ENCODE assay signal across 27 mouse cellular contexts in the genomic region with DNA sequence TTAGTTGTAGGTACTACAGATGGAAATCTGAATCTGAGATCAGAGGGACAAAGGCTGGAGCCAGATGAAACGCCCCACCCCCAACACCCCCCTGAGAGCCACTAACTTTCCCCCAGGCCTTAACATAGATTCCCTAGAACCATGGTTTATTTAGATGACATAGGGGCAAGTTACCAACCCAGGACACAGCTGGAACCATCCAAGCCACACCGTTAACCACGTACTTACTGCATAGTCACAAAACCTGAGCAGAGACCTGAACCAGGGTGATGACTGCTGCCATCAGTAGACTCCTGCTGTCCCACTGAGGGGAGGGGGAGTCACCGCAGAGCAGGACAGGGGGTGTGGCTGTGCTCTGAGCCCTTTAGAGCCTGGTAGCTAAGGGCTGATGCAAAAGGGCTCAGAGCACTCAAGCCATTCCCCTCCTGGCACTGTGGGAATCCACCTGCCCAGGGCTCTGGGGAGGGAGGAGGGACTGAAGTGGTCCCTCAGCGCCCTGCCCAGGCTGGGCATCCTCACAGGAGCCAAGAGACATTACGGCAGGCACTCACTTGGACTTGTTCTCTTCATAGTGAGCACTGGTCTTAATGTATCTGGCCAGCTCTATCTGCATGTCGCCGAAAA. TPM values are rescaled to one million over a fixed set of nuclear protein-coding genes. Genes with fewer than 3 reads are reported as not detected.
DNase-seq lines count a peak whose midpoint lies in the region; ATAC-seq and TF ChIP-seq lines count a peak whose summit lies in the region.
"Had no signal": no experiment of that assay in that cellular context is flagged by ENCODE, and none has a peak within 500 bp of the region (broad histone marks: within the 10 kb centered on the region; RNA-seq: fewer than 3 reads in every experiment).

No protein-coding gene starts in this region.

- TF ChIP-seq RAD21 in CH12.LX (IDR thresholded peaks at IDR 0.05; ENCODE audit: low read depth, low read length): no peak

- WGBS in heart, embryonic 11.5 days (ENCODE audit: insufficient replicate concordance): 65% methylated on average over 8 of the region's 8 CpGs
- WGBS in midbrain, embryonic 11.5 days: 65% methylated on average over 8 of the region's 8 CpGs
- WGBS in midbrain, embryonic 13.5 days: 71% methylated on average over 8 of the region's 8 CpGs
- 72% methylated on average over 8 of the region's 8 CpGs for WGBS in neural tube, embryonic 11.5 days
- 69% methylated on average over 8 of the region's 8 CpGs for WGBS in kidney, embryonic 14.5 days

- TF ChIP-seq POLR2A in CH12.LX (IDR thresholded peaks at IDR 0.05; ENCODE audit: low read depth, low read length): no peak

- no peak for DNase-seq in heart, postnatal 4 days
- DNase-seq in midbrain, embryonic 11.5 days (ENCODE audit: low spot score, missing footprints): peak; percentile 28
- peak; percentile 6 for DNase-seq in neural tube, embryonic 11.5 days (ENCODE audit: low spot score)
- no peak for DNase-seq in neural tube, embryonic 10.5 days (ENCODE audit: extremely low spot score, low spot score)
- peak; percentile 86 for DNase-seq in CH12.LX (ENCODE audit: extremely low read depth)
- DNase-seq: adrenal gland, adult 2 months; adrenal gland, postnatal 25 days; B cell, adult 2 months; cerebellum, adult 11 months; cerebellum, adult 18-20 months; cerebellum, adult 8-10 months; cerebellum, adult 9-11 months; cerebellum, postnatal 14 days; cerebellum, postnatal 36 days; embryo, embryonic 11 days had no signal

- H3K4me2 ChIP-seq in heart, embryonic 11.5 days: no peak overlapping the region
- H3K4me2 ChIP-seq in midbrain, embryonic 11.5 days: no peak overlapping the region
- H3K4me2 ChIP-seq in midbrain, embryonic 13.5 days (replicated peaks): no peak overlapping the region
- H3K4me2 ChIP-seq in neural tube, embryonic 11.5 days (ENCODE audit: low read depth): no peak overlapping the region
- no peak overlapping the region for H3K4me2 ChIP-seq in CH12.LX (ENCODE audit: insufficient read depth, low read depth, poor library complexity, severe bottlenecking)
- no peak overlapping the region for H3K4me2 ChIP-seq in kidney, embryonic 14.5 days (replicated peaks; ENCODE audit: low read depth, low read length)
- H3K4me2 ChIP-seq: embryonic facial prominence, embryonic 13.5 days; embryonic facial prominence, embryonic 15.5 days; forebrain, embryonic 12.5 days had no signal

- no peak overlapping the region for H3K4me3 ChIP-seq in heart, embryonic 11.5 days (ENCODE audit: low read depth, low read length)
- no peak overlapping the region for H3K4me3 ChIP-seq in midbrain, embryonic 11.5 days (ENCODE audit: low read depth, low read length)
- no peak overlapping the region for H3K4me3 ChIP-seq in midbrain, embryonic 13.5 days (replicated peaks)
- no peak overlapping the region for H3K4me3 ChIP-seq in neural tube, embryonic 11.5 days (ENCODE audit: low read depth, low read length)
- peak overlapping the region in 1 of 3 experiments; percentile 2 for H3K4me3 ChIP-seq in CH12.LX (replicated peaks in 1 of 3; ENCODE audit: low read depth in 2 of 3, low read length in 2 of 3, poor library complexity in 1 of 3)
- no peak overlapping the region for H3K4me3 ChIP-seq in kidney, embryonic 14.5 days (ENCODE audit: low read length)
- H3K4me3 ChIP-seq: embryonic facial prominence, embryonic 13.5 days; embryonic facial prominence, embryonic 15.5 days; erythroblast, embryonic 14.5 days; forebrain, embryonic 10.5 days; forebrain, embryonic 12.5 days had no signal

- no peak for TF ChIP-seq CTCF in CH12.LX (conservative IDR thresholded peaks at IDR 0.05 in 1 of 2, IDR thresholded peaks at IDR 0.05 in 1 of 2; ENCODE audit: low read depth in 2 of 2, low read length in 2 of 2)

- peak; percentile 25; the same call in 1 of the 2 replicates for ATAC-seq in heart, embryonic 11.5 days (replicated peaks; ENCODE audit: insufficient number of reproducible peaks, low FRiP score, low TSS enrichment)
- ATAC-seq in midbrain, embryonic 11.5 days (ENCODE audit: low FRiP score): no peak
- no peak for ATAC-seq in midbrain, embryonic 13.5 days
- no peak for ATAC-seq in neural tube, embryonic 11.5 days (ENCODE audit: insufficient read depth, low FRiP score, low TSS enrichment)
- ATAC-seq in kidney, embryonic 14.5 days (ENCODE audit: low FRiP score, low TSS enrichment): no peak
- ATAC-seq: CD4-positive, CD25-positive, alpha-beta regulatory T cell, adult 4 months; forebrain, embryonic 14.5 days; forebrain, embryonic 16.5 days had no signal

- no peaks in the 10 kb centered on the region for H3K27me3 ChIP-seq in heart, embryonic 11.5 days (ENCODE audit: control insufficient read depth, insufficient read depth, low read length)
- H3K27me3 ChIP-seq in midbrain, embryonic 11.5 days (ENCODE audit: control insufficient read depth, insufficient read depth, low read length): no peaks in the 10 kb centered on the region
- H3K27me3 ChIP-seq in midbrain, embryonic 13.5 days: no peaks in the 10 kb centered on the region
- H3K27me3 ChIP-seq in neural tube, embryonic 11.5 days (ENCODE audit: control insufficient read depth, insufficient read depth, low read length): no peaks in the 10 kb centered on the region
- H3K27me3 ChIP-seq in CH12.LX (replicated peaks): no peaks in the 10 kb centered on the region
- H3K27me3 ChIP-seq in kidney, embryonic 14.5 days (ENCODE audit: control insufficient read depth, insufficient read depth, low read length): no peaks in the 10 kb centered on the region
- H3K27me3 ChIP-seq: embryonic facial prominence, embryonic 13.5 days; embryonic facial prominence, embryonic 15.5 days; forebrain, embryonic 12.5 days had no signal

- dilution Hi-C loops in CH12.LX (cut with MboI; ENCODE audit: extremely low pct_ligation_motif_present, extremely low pct_unique_long_range_greater_than_20kb, low sequenced_read_pairs): no loop called here

- in situ Hi-C loops in CH12.LX (cut with MboI; ENCODE audit: low pct_ligation_motif_present, low pct_unique_long_range_greater_than_20kb, low sequenced_read_pairs): no loop called here

- H3K27ac ChIP-seq in heart, embryonic 11.5 days (ENCODE audit: low read depth, low read length): no peak overlapping the region
- H3K27ac ChIP-seq in midbrain, embryonic 11.5 days (ENCODE audit: low read depth, low read length): no peak overlapping the region
- H3K27ac ChIP-seq in midbrain, embryonic 13.5 days: no peak overlapping the region
- no peak overlapping the region for H3K27ac ChIP-seq in neural tube, embryonic 11.5 days (ENCODE audit: low read depth, low read length)
- H3K27ac ChIP-seq in CH12.LX (ENCODE audit: insufficient read depth, low read depth): peak overlapping the region; percentile 74
- H3K27ac ChIP-seq in kidney, embryonic 14.5 days (ENCODE audit: low read depth, low read length): no peak overlapping the region
- H3K27ac ChIP-seq: embryonic facial prominence, embryonic 13.5 days; embryonic facial prominence, embryonic 15.5 days; forebrain, embryonic 10.5 days; forebrain, embryonic 12.5 days had no signal

- H3K79me2 ChIP-seq in CH12.LX (replicated peaks; ENCODE audit: control insufficient read depth, extremely low read depth, insufficient read depth, poor library complexity, severe bottlenecking): no peaks in the 10 kb centered on the region; the same call in 1 of the 2 replicates

- TF ChIP-seq EP300 in CH12.LX (IDR thresholded peaks at IDR 0.05; ENCODE audit: low read length): peak; percentile 42; the same call in 1 of the 2 replicates

- H3K9me3 ChIP-seq in heart, embryonic 11.5 days (replicated peaks; ENCODE audit: control insufficient read depth, low read length): no peaks in the 10 kb centered on the region
- H3K9me3 ChIP-seq in midbrain, embryonic 11.5 days (ENCODE audit: control insufficient read depth, low read length): no peaks in the 10 kb centered on the region
- no peaks in the 10 kb centered on the region for H3K9me3 ChIP-seq in midbrain, embryonic 13.5 days
- no peaks in the 10 kb centered on the region for H3K9me3 ChIP-seq in neural tube, embryonic 11.5 days (ENCODE audit: control insufficient read depth, low read length)
- H3K9me3 ChIP-seq in CH12.LX (replicated peaks; ENCODE audit: low read length): no peaks in the 10 kb centered on the region
- no peaks in the 10 kb centered on the region for H3K9me3 ChIP-seq in kidney, embryonic 14.5 days (ENCODE audit: control insufficient read depth, low read length)
- H3K9me3 ChIP-seq: embryonic facial prominence, embryonic 13.5 days; embryonic facial prominence, embryonic 15.5 days; forebrain, embryonic 10.5 days; forebrain, embryonic 12.5 days had no signal

- H3K4me1 ChIP-seq in heart, embryonic 11.5 days (ENCODE audit: control insufficient read depth, insufficient read depth, low read length): no peaks in the 10 kb centered on the region
- no peaks in the 10 kb centered on the region for H3K4me1 ChIP-seq in midbrain, embryonic 11.5 days (ENCODE audit: control insufficient read depth, insufficient read depth, low read length)
- no peaks in the 10 kb centered on the region for H3K4me1 ChIP-seq in midbrain, embryonic 13.5 days (replicated peaks)
- H3K4me1 ChIP-seq in neural tube, embryonic 11.5 days (ENCODE audit: control insufficient read depth, insufficient read depth, low read length): no peaks in the 10 kb centered on the region
- H3K4me1 ChIP-seq in CH12.LX (ENCODE audit: control insufficient read depth in 1 of 2, insufficient read depth in 2 of 2): peaks cover 11 to 90% of the 10 kb centered on the region in 2 experiments
- H3K4me1 ChIP-seq in kidney, embryonic 14.5 days (ENCODE audit: control insufficient read depth, insufficient read depth, low read length): no peaks in the 10 kb centered on the region
- H3K4me1 ChIP-seq: embryonic facial prominence, embryonic 15.5 days; forebrain, embryonic 10.5 days; forebrain, embryonic 12.5 days had no signal

- H3K9ac ChIP-seq in heart, embryonic 11.5 days (ENCODE audit: low read depth, low read length): no peak overlapping the region
- no peak overlapping the region for H3K9ac ChIP-seq in midbrain, embryonic 11.5 days (ENCODE audit: low read length)
- no peak overlapping the region for H3K9ac ChIP-seq in midbrain, embryonic 13.5 days (replicated peaks)
- no peak overlapping the region for H3K9ac ChIP-seq in neural tube, embryonic 11.5 days (ENCODE audit: low read length)
- no peak overlapping the region for H3K9ac ChIP-seq in CH12.LX (ENCODE audit: insufficient read depth, low read depth)
- no peak overlapping the region for H3K9ac ChIP-seq in kidney, embryonic 14.5 days (ENCODE audit: low read depth, low read length)
- H3K9ac ChIP-seq: embryonic facial prominence, embryonic 13.5 days; embryonic facial prominence, embryonic 15.5 days; forebrain, embryonic 12.5 days had no signal

- H3K36me3 ChIP-seq in heart, embryonic 11.5 days (ENCODE audit: control insufficient read depth, insufficient read depth, low read length): no peaks in the 10 kb centered on the region
- H3K36me3 ChIP-seq in midbrain, embryonic 11.5 days (ENCODE audit: control insufficient read depth, insufficient read depth, low read length): 0 out of 2 replicates have a peak, but pooled peaks cover 3% of the 10 kb centered on the region
- H3K36me3 ChIP-seq in midbrain, embryonic 13.5 days: peaks cover 75% of the 10 kb centered on the region
- H3K36me3 ChIP-seq in neural tube, embryonic 11.5 days (ENCODE audit: control insufficient read depth, insufficient read depth, low read length): peaks cover 4% of the 10 kb centered on the region
- peaks cover 84 to 97% of the 10 kb centered on the region in 2 experiments for H3K36me3 ChIP-seq in CH12.LX (replicated peaks in 1 of 2; ENCODE audit: control insufficient read depth in 1 of 2, insufficient read depth in 1 of 2, low read length in 1 of 2)
- H3K36me3 ChIP-seq in kidney, embryonic 14.5 days (ENCODE audit: control insufficient read depth, insufficient read depth, low read length): peaks cover 4% of the 10 kb centered on the region; the same call in 1 of the 2 replicates
- H3K36me3 ChIP-seq: embryonic facial prominence, embryonic 15.5 days had no signal

RNA-seq across cellular contexts. Expression of gene Fndc9, which starts 36.8 kb away (rescaled TPM):
- not detected in 2 replicates for polyA plus RNA-seq in heart, embryonic 11.5 days (2014; fragmentation: Nextera tagmentation; extraction: Ambion mirVana)
- total RNA-seq in heart, postnatal 4 days (2021): not detected
- polyA plus RNA-seq in midbrain, embryonic 11.5 days (2014; fragmentation: Nextera tagmentation; extraction: Ambion mirVana): 1.1 and 1.2 TPM in 2 replicates
- polyA plus RNA-seq in midbrain, embryonic 13.5 days (2015; fragmentation: Nextera tagmentation; extraction: Ambion mirVana): 4.6 and 5.9 TPM in 2 replicates
- polyA plus RNA-seq in neural tube, embryonic 11.5 days (2014; fragmentation: Nextera tagmentation; extraction: Ambion mirVana): 0.50 and 0.54 TPM in 2 replicates
- total RNA-seq in CH12.LX (2012; rRNA removed) (3.8 and 3.9 TPM in 2 replicates), CH12.LX (2014; rRNA removed) (not detected in 2 replicates)
- 12.1 and 12.5 TPM in 2 replicates for polyA plus RNA-seq in CH12.LX (2012; ENCODE audit: insufficient read length, low read depth)
- polyA plus RNA-seq in kidney, embryonic 14.5 days (2014; fragmentation: Nextera tagmentation; extraction: Ambion mirVana): 0.11 TPM in 1 of 2 replicates, not detected in the other
- total RNA-seq: adrenal gland, adult 2 months; adrenal gland, postnatal 25 days; adrenal gland, postnatal 4 days had no signal
- polyA plus RNA-seq: adrenal gland, adult 2 months; erythroblast, embryonic 14.5 days had no signal

RNA-seq across cellular contexts. Expression of gene Cyfip2, which starts 40.5 kb away (rescaled TPM):
- polyA plus RNA-seq in heart, embryonic 11.5 days (2014; fragmentation: Nextera tagmentation; extraction: Ambion mirVana): 5.6 and 5.7 TPM in 2 replicates
- total RNA-seq in heart, postnatal 4 days (2021): 10 to 100 TPM; 14.8 to 15.3 TPM
- 34.0 and 40.4 TPM in 2 replicates for polyA plus RNA-seq in midbrain, embryonic 11.5 days (2014; fragmentation: Nextera tagmentation; extraction: Ambion mirVana)
- 75.5 and 80.8 TPM in 2 replicates for polyA plus RNA-seq in midbrain, embryonic 13.5 days (2015; fragmentation: Nextera tagmentation; extraction: Ambion mirVana)
- polyA plus RNA-seq in neural tube, embryonic 11.5 days (2014; fragmentation: Nextera tagmentation; extraction: Ambion mirVana): 55.8 and 66.4 TPM in 2 replicates
- 77.6 and 97.6 TPM in 2 replicates for total RNA-seq in CH12.LX (2012; rRNA removed)
- 36.1 and 40.7 TPM in 2 replicates for total RNA-seq in CH12.LX (2014; rRNA removed)
- polyA plus RNA-seq in CH12.LX (2012; ENCODE audit: insufficient read length, low read depth): 161 and 194 TPM in 2 replicates
- polyA plus RNA-seq in kidney, embryonic 14.5 days (2014; fragmentation: Nextera tagmentation; extraction: Ambion mirVana): 9.4 and 19.2 TPM in 2 replicates

Comparison
In these comparisons a context has a peak if more than half of its experiments do, and no peak if none do; other contexts are left out.
1. DNase-seq: peak in midbrain, embryonic 11.5 days (single experiment), neural tube, embryonic 11.5 days (single experiment) and CH12.LX (single experiment); none in heart, postnatal 4 days (single experiment) and neural tube, embryonic 10.5 days (single experiment).